Mouse (Mus musculus) left cerebral cortex, postnatal 36 days (tissue): ENCODE data around the gene Ikbke. TPM values are rescaled to one million over a fixed set of nuclear protein-coding genes. Genes with fewer than 3 reads are reported as not detected.
"Not testable (repeated sequence)": the region's sequence is repeated elsewhere in the genome, so short reads cannot be mapped to it uniquely, and the experiment has no call there.

Experiments
- DNase-seq, 2 experiments: peaks; one replicate each; pipeline ENCODE4 v3.0.0; 2021 to 2022; ENCODE audit warnings: low spot score in 2 of 2, mixed read lengths in 1 of 2
- intact Hi-C: fragments of 180-260 bp; cut with DNase I; formaldehyde crosslinking; loops from one replicate; pipeline ENCODE4 v1.15.1; 2025
- total RNA-seq, 2 experiments: library from RNA; stranded (reverse); gene quantifications; 2 replicates each; pipeline ENCODE4 v1.2.3; 2021

Gene Ikbke
- 1 to 10 TPM in 1 of 2 experiments, under 1 TPM in 1; 0.69 to 2.5 TPM for total RNA-seq

GRCm38 (mm10) chr1:131279456-131279776, at the start of gene Ikbke:
Ikbke (minus strand) TSS chr1:131279606.
- intact Hi-C loops = no loop called here
- DNase-seq = no peak

GRCm38 (mm10) chr1:131329093-131329492, 49.7 kb upstream of the Ikbke start:
- intact Hi-C loops = not testable (repeated sequence)

GRCm38 (mm10) chr1:131327167-131327566, 47.8 kb upstream of the Ikbke start:
- no peak for DNase-seq
- intact Hi-C loops = no loop called here

More at GRCm38 (mm10) chr1:131329093-131329492, 49.7 kb upstream of the Ikbke start:
- not testable (repeated sequence) for DNase-seq

GRCm38 (mm10) chr1:131324816-131325463, 45.5 kb upstream of the Ikbke start:
- intact Hi-C loops = no loop called here
- DNase-seq = no peak

- intact Hi-C loops = no loop called here
- no peak for DNase-seq
These were observed 40.4 kb upstream of the Ikbke start for GRCm38 (mm10) chr1:131319598-131320330.

GRCm38 (mm10) chr1:131318397-131318796, 39.0 kb upstream of the Ikbke start:
- intact Hi-C loops = no loop called here
- DNase-seq = no peak

GRCm38 (mm10) chr1:131317625-131318024, 38.2 kb upstream of the Ikbke start:
- intact Hi-C loops = no loop called here
- DNase-seq = no peak

GRCm38 (mm10) chr1:131311284-131311683, 31.9 kb upstream of the Ikbke start:
- intact Hi-C loops = no loop called here
- no peak for DNase-seq

GRCm38 (mm10) chr1:131310237-131310818, 30.9 kb upstream of the Ikbke start:
- no peak for DNase-seq
- intact Hi-C loops = no loop called here

GRCm38 (mm10) chr1:131300750-131301149, 21.3 kb upstream of the Ikbke start:
- no peak for DNase-seq
- intact Hi-C loops = no loop called here

- intact Hi-C loops = loop anchor here (10.0 kb wide), 1 partner anchor 225 kb away; the partner anchor contains the start of genes Fam72a and Srgap2
- DNase-seq = no peak
These were observed 20.4 kb upstream of the Ikbke start for GRCm38 (mm10) chr1:131299788-131300187.

- intact Hi-C loops = loop anchor here (10.0 kb wide), 1 partner anchor 226 kb away; the partner anchor contains the start of genes Fam72a and Srgap2
- no peak for DNase-seq
These were observed 19.8 kb upstream of the Ikbke start for GRCm38 (mm10) chr1:131299240-131299639.

GRCm38 (mm10) chr1:131298171-131298570, 18.8 kb upstream of the Ikbke start:
- DNase-seq = no peak
- intact Hi-C loops = loop anchor here (10.0 kb wide), 1 partner anchor 227 kb away; the partner anchor contains the start of genes Fam72a and Srgap2

GRCm38 (mm10) chr1:131296726-131297125, 17.3 kb upstream of the Ikbke start:
- no peak for DNase-seq

GRCm38 (mm10) chr1:131295200-131295599, 15.8 kb upstream of the Ikbke start:
- no peak for DNase-seq
- intact Hi-C loops = loop anchor here (10.0 kb wide), 1 partner anchor 230 kb away; the partner anchor contains the start of genes Fam72a and Srgap2

More at GRCm38 (mm10) chr1:131296726-131297125, 17.3 kb upstream of the Ikbke start:
- intact Hi-C loops = loop anchor here (10.0 kb wide), 1 partner anchor 228 kb away; the partner anchor contains the start of genes Fam72a and Srgap2

GRCm38 (mm10) chr1:131293922-131294250, 14.5 kb upstream of the Ikbke start:
- intact Hi-C loops = loop anchor here (10.0 kb wide), 1 partner anchor 231 kb away; the partner anchor contains the start of genes Fam72a and Srgap2
- DNase-seq = no peak

- DNase-seq = no peak
- intact Hi-C loops = loop anchor here (10.0 kb wide), 1 partner anchor 231 kb away; the partner anchor contains the start of genes Fam72a and Srgap2
These were observed 14.0 kb upstream of the Ikbke start for GRCm38 (mm10) chr1:131293221-131293921.

GRCm38 (mm10) chr1:131290648-131291047, 11.2 kb upstream of the Ikbke start:
- peak; percentile 50 to 56 for DNase-seq
- intact Hi-C loops = loop anchor here (2.0 to 10.0 kb wide), 2 partner anchors 234 to 264 kb away; partner anchors contain the start of genes Fam72a and Srgap2

GRCm38 (mm10) chr1:131288938-131289337, 9.5 kb upstream of the Ikbke start:
- intact Hi-C loops = no loop called here
- no peak for DNase-seq

GRCm38 (mm10) chr1:131287267-131287666, 7.9 kb upstream of the Ikbke start:
- intact Hi-C loops = no loop called here
- no peak for DNase-seq
